Mouse (Mus musculus) lung, postnatal 0 days (tissue): ENCODE results near the gene Plekhn1. TPM values are rescaled to one million over a fixed set of nuclear protein-coding genes. Genes with fewer than 3 reads are reported as not detected.
A peak's percentile ranks its signal among the peaks of the same experiment; 100 is the strongest.

Experiments used
- ATAC-seq: fragments of 200-750 bp; cut with Nextera tagmentation; 2 replicates; pipeline ENCODE4 v1.8.0; 2017; ENCODE audit warnings: moderate library complexity
- DNase-seq: peaks from one replicate; pipeline ENCODE4 v3.0.0-alpha.2; 2016; ENCODE audit warnings: low spot score
- H3K27ac ChIP-seq: fragments of 300-500 bp; sonication (generic); 2 replicates; pipeline ENCODE4 v1.5.1; 2014; ENCODE audit warnings: antibody characterized with exemption, mild to moderate bottlenecking, low read length, mixed read lengths
- H3K27me3 ChIP-seq: fragments of 300-500 bp; sonication (generic); replicated peaks from 2 replicates; pipeline ENCODE4 v1.6.1; 2014; ENCODE audit warnings: low read length, mixed read lengths; ENCODE audit not compliant: insufficient read depth
- H3K36me3 ChIP-seq: fragments of 300-500 bp; sonication (generic); 2 replicates; pipeline ENCODE4 v1.6.1; 2014; ENCODE audit warnings: low read length, mixed read lengths; ENCODE audit not compliant: insufficient read depth
- H3K4me1 ChIP-seq: fragments of 300-500 bp; sonication (generic); 2 replicates; pipeline ENCODE4 v1.6.1; 2014; ENCODE audit warnings: antibody characterized with exemption, low read depth, low read length, mixed read lengths; ENCODE audit not compliant: insufficient read depth
- H3K4me2 ChIP-seq: fragments of 300-500 bp; sonication (generic); replicated peaks from 2 replicates; pipeline ENCODE4 v1.6.1; 2014; ENCODE audit warnings: low read depth, mild to moderate bottlenecking, low read length, moderate library complexity, mixed read lengths
- H3K4me3 ChIP-seq: fragments of 300-500 bp; sonication (generic); 2 replicates; pipeline ENCODE4 v1.5.1; 2014; ENCODE audit warnings: low read depth, low read length
- H3K9ac ChIP-seq: fragments of 300-500 bp; sonication (generic); replicated peaks from 2 replicates; pipeline ENCODE4 v1.6.1; 2014; ENCODE audit warnings: low read depth, mild to moderate bottlenecking
- H3K9me3 ChIP-seq: fragments of 300-500 bp; sonication (generic); 2 replicates; pipeline ENCODE4 v1.6.1; 2016; ENCODE audit warnings: low read length, mixed read lengths
- CTCF ChIP-seq: IDR thresholded peaks from 2 replicates; pipeline ENCODE4 v1.5.1; 2016; ENCODE audit warnings: antibody characterized with exemption, mild to moderate bottlenecking
- EP300 ChIP-seq: IDR thresholded peaks from 2 replicates; pipeline ENCODE4 v1.6.1; 2016; ENCODE audit warnings: antibody characterized with exemption, mild to moderate bottlenecking, control low read depth
- WGBS: fragments of 180-500 bp; shearing (Covaris S2); extraction: QIAGEN DNeasy Blood & Tissue Kit; methylation state at CpG from one replicate; pipeline ENCODE4 v1.1.7; 2014; 5-methylcytosine and 5-hydroxymethylcytosine counted together
- polyA plus RNA-seq: library from polyadenylated mRNA; unstranded; fragments of >200 nt; fragmentation: Nextera tagmentation; extraction: Ambion mirVana; gene quantifications from 2 replicates; pipeline ENCODE4 v1.2.1, GENCODE M21; 2015

Plekhn1 gene
- polyA plus RNA-seq, 1 experiment from 2014 or later: 11.2 TPM

DNA sequence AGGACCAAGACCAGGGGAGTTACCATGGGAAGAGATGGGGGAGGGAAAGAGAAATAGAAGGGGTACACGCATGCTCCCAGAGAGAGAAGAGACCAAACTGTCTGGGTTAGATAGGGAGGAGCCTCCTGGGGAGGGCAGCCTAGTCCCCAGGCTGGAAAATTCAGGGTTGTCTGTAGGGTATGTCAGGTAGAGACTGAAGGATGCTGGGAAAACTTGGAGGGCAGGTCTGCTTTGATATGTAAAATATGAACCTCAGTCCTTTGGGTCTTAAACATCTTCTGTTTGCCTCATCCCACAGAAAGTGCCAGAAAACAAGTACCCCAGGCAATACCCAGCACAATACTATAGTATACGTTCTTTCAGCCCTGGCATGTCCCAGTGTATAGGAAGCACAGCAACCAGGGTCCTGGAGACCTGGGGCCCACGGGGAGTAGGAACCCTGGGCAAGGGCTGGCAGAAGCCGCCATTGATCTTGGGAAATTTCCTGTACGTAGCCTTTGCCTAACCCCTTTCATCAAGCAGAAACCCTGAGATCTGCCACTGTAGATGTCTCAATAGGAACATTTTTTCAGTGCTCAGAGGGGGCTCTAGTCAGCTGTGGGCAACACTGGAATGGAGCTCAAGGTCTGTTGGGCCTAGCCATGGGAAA lies 46.4 kb downstream of the Plekhn1 start:
- H3K4me3 ChIP-seq: no peak overlapping the region
- TF ChIP-seq CTCF (no peak), EP300 (no peak)
- ATAC-seq (no peak), DNase-seq (no peak)
- no peaks in the 10 kb centered on the region for H3K27me3 ChIP-seq
- H3K9ac ChIP-seq: no peak overlapping the region
- H3K27ac ChIP-seq: peak overlapping the region; percentile 70; the same call in 1 of the 2 replicates
- WGBS: 76% methylated on average over 5 of the region's 5 CpGs
- no peak overlapping the region for H3K4me2 ChIP-seq
- H3K9me3 ChIP-seq: no peaks in the 10 kb centered on the region
- H3K36me3 ChIP-seq: no peaks in the 10 kb centered on the region
- peaks cover 13% of the 10 kb centered on the region for H3K4me1 ChIP-seq

DNA sequence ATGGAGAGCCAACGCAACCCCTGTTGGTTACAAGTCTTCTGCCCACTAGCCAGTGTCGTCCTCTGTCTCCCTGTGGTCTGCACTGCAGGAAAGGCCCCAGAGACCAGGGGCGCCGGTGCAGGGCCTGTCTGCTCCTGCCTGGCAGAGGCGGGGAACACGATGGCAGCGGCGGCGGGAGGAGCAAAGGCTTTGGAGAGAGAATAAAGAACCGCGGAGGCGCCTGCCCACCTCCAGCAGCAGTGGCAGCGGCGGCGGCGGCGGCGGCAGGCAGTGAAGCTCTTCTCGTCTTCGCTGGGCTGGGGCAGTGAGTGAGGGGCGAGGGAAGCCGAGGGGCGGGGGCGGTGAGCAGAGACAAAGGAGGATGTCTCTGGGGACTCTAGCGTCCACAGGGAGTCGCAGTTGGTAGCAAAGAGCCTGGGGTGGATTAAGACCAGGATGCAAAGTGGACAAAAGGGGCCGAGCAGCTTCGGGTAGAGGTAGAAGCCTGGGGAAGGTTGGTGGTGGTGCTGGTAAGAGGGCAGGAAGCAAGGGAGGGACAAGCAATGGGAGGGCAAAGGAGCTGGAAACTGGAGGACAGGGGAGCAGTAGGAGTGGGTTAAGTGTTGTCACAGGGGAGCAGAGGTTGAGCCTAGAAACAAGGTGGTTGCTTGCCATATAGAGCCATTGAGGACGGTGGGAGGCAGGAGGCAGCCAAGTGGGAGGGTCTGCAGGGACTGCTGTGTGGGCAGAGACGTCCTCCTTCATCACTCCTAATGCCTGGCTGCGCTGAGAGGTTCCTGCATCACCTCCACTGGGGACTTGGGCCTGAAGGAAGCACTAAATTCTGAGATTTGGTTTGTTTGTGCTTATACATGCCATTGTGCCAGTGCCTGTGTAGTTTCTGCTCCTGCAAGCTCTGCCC lies 48.5 kb downstream of the Plekhn1 start:
- H3K27ac ChIP-seq: no peak overlapping the region
- TF ChIP-seq EP300 (no peak), CTCF (no peak; the same call in 1 of the 2 replicates)
- ATAC-seq: no peak
- H3K4me3 ChIP-seq: no peak overlapping the region
- H3K9ac ChIP-seq: no peak overlapping the region
- H3K4me2 ChIP-seq: 0 out of 2 replicates have a peak overlapping the region, but pooled peaks have one; percentile 14
- 30% methylated on average over 27 of the region's 31 CpGs for WGBS
- no peaks in the 10 kb centered on the region for H3K9me3 ChIP-seq
- DNase-seq: no peak
- no peaks in the 10 kb centered on the region for H3K36me3 ChIP-seq
- H3K4me1 ChIP-seq: peaks cover 13% of the 10 kb centered on the region
- H3K27me3 ChIP-seq: no peaks in the 10 kb centered on the region

DNA sequence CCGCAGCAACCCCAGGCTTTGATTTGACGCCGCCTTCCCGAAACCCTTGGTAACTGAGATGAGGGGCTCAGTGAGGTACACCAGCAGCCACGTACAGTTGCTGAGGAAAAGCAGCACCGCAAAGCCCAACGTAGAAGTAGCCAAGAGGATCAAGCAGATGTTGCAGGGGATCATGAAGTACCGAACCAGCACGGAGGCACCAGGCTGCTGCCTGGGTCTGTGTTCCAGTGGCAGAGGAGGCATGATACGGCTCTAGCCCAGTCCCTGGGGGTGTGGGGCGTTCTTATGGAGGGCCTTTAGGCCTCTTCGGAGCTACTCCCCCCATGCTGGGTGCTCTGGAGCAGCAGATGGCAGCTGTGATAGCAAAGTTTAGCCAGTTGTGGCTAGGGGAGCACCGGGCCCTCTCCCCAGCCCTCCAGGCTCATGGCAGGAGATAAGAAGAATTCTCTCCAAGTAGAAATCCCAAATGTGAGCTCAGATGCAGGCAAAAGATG lies 49.2 kb downstream of the Plekhn1 start:
- Histone ChIP-seq H3K27ac (no peak overlapping the region), H3K9ac (no peak overlapping the region), H3K4me1 (peaks cover 13% of the 10 kb centered on the region), H3K36me3 (no peaks in the 10 kb centered on the region), H3K4me3 (no peak overlapping the region), H3K27me3 (no peaks in the 10 kb centered on the region), H3K4me2 (no peak overlapping the region), H3K9me3 (no peaks in the 10 kb centered on the region)
- WGBS: 87% methylated on average over 13 of the region's 13 CpGs
- ATAC-seq (no peak), DNase-seq (no peak)
- TF ChIP-seq EP300 (no peak), CTCF (no peak)

DNA sequence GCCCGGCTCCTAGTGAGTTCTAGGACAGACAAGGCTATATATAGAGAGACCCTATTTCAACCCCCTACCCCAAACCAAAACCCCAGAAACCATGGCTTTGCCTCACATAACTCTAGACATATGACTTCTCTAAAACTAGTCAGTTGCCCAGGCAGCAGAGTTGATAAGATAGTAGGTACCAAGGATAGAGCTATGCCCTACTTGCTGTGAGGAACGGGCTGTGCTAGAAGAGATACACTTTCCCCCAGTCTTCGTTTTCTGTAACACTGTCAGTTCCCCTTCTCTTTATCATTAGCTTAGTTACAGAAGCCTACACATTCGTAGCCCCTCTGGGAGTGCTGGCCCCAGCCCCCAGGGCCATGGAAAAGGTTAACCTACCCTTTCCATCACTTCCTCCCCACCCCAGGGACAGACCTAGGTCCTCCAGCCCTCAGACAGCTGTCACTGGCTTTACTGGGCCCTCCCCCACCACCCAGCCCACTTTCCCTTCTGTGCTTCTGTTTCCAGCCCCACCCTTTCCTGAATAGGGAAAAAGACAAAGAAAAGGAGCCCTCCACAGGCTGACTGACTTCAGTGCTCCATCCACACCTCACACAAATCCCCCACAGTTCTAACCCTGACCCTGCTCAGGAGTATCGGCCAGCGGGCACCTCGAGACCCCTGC lies 50.2 kb downstream of the Plekhn1 start:
- no peak overlapping the region for H3K27ac ChIP-seq

DNA sequence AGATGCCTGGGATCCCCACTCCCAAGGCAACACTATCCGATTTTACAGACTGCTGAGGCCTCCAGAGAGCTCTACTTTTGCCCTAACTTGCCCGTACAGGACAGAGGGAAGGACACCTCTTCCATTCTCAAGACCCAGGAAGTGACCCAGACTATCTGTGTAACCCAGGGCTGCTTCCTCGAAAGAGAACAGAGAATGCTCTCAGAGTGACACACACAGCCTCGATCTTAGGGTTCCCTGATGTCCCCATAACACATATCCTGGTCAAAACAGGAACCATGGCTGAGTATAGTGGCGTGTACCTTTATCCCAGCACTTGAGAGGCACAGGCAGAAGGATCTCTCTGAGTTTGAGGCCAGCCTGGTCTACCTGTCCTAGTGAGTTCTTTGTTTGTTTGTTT lies 50.9 kb downstream of the Plekhn1 start:
- H3K4me2 ChIP-seq: no peak overlapping the region
- peaks cover 5% of the 10 kb centered on the region; the same call in 1 of the 2 replicates for H3K4me1 ChIP-seq
- no peak overlapping the region for H3K9ac ChIP-seq
- WGBS: 85% methylated on average over 5 of the region's 5 CpGs
- no peak for DNase-seq
- no peak overlapping the region for H3K4me3 ChIP-seq
- H3K9me3 ChIP-seq: no peaks in the 10 kb centered on the region
- no peaks in the 10 kb centered on the region for H3K27me3 ChIP-seq
- ATAC-seq: no peak
- no peaks in the 10 kb centered on the region for H3K36me3 ChIP-seq
- no peak overlapping the region for H3K27ac ChIP-seq
- TF ChIP-seq CTCF (no peak), EP300 (no peak)

More for the DNA sequence above, 50.2 kb downstream of the Plekhn1 start:
- H3K9ac ChIP-seq: no peak overlapping the region
- no peaks in the 10 kb centered on the region for H3K9me3 ChIP-seq
- WGBS: 75% methylated on average over 7 of the region's 7 CpGs
- ATAC-seq (peak; percentile 19), DNase-seq (peak; percentile 39)
- no peaks in the 10 kb centered on the region for H3K27me3 ChIP-seq
- TF ChIP-seq CTCF (no peak), EP300 (no peak)
- H3K4me1 ChIP-seq: peaks cover 11% of the 10 kb centered on the region
- no peak overlapping the region for H3K4me3 ChIP-seq
- no peak overlapping the region for H3K4me2 ChIP-seq
- H3K36me3 ChIP-seq: no peaks in the 10 kb centered on the region

DNA sequence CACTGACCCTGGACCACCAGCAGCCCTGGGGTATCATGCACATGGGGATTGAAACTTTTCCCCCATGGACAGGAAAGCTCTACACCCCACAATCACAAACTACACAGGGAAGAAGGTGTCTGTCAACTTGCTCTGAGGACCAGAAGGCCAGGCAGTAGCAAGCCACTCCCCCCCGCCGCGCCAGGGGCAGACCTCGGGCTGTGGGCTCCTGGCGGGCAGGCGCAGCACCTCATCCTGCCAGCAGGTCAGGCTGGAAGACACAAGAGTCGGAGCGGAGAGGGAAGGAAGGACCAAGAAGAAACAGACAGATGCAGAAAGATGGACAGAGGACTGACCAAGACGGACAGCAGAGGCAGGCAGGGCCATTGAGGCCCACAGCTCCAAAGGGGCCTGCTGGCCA lies 57.0 kb downstream of the Plekhn1 start:
- no peak overlapping the region for H3K9ac ChIP-seq
- no peak for ATAC-seq
- no peak overlapping the region for H3K4me3 ChIP-seq
- 90% methylated on average over 9 of the region's 9 CpGs for WGBS
- H3K9me3 ChIP-seq: no peaks in the 10 kb centered on the region
- H3K27ac ChIP-seq: no peak overlapping the region
- no peak overlapping the region for H3K4me2 ChIP-seq
- peaks cover 29% of the 10 kb centered on the region; the same call in 1 of the 2 replicates for H3K36me3 ChIP-seq
- no peak for TF ChIP-seq EP300
- no peak for TF ChIP-seq CTCF
- H3K27me3 ChIP-seq: no peaks in the 10 kb centered on the region
- H3K4me1 ChIP-seq: no peaks in the 10 kb centered on the region
- DNase-seq: no peak
